Mouse (Mus musculus) heart, embryonic 10.5 days (tissue): ENCODE data around the gene Dnmbp. TPM values are rescaled to one million over a fixed set of nuclear protein-coding genes. Genes with fewer than 3 reads are reported as not detected.

Source experiments
- polyA plus RNA-seq: library from polyadenylated mRNA; unstranded; fragments of >200 nt; fragmentation: Nextera tagmentation; extraction: Ambion mirVana; gene quantifications from 2 replicates; pipeline ENCODE4 v1.2.1, GENCODE M21; 2016

The Dnmbp gene
- polyA plus RNA-seq, 1 experiment from 2014 or later: 15.1 TPM

Other genes with a start within 250 kb of the Dnmbp start
- gene Cutc, start 187.2 kb downstream of the Dnmbp start, polyA plus RNA-seq: 10.1 and 14.9 TPM in 2 replicates
- 16.0 and 17.5 TPM in 2 replicates for gene Cox15, start 187.2 kb downstream of the Dnmbp start, polyA plus RNA-seq
- 0.05 and 0.31 TPM in 2 replicates for gene Abcc2, start 158.0 kb downstream of the Dnmbp start, polyA plus RNA-seq
- 0.80 and 12.9 TPM in 2 replicates for gene Cpn1, start 46.4 kb upstream of the Dnmbp start, polyA plus RNA-seq
- gene Cyp2c23, start 89.0 kb upstream of the Dnmbp start, polyA plus RNA-seq: 0.11 TPM in 1 of 2 replicates, not detected in the other
- 18.6 and 24.6 TPM in 2 replicates for gene Erlin1, start 129.6 kb upstream of the Dnmbp start, polyA plus RNA-seq
- 36.8 and 47.0 TPM in 2 replicates for gene Chuk, start 167.3 kb upstream of the Dnmbp start, polyA plus RNA-seq
- 21.9 and 23.8 TPM in 2 replicates for gene Cwf19l1, start 195.7 kb upstream of the Dnmbp start, polyA plus RNA-seq
- 69.0 and 91.3 TPM in 2 replicates for gene Bloc1s2, start 206.3 kb upstream of the Dnmbp start, polyA plus RNA-seq